Mouse (Mus musculus): Measurements from ENCODE around the gene Dld.

DNA sequence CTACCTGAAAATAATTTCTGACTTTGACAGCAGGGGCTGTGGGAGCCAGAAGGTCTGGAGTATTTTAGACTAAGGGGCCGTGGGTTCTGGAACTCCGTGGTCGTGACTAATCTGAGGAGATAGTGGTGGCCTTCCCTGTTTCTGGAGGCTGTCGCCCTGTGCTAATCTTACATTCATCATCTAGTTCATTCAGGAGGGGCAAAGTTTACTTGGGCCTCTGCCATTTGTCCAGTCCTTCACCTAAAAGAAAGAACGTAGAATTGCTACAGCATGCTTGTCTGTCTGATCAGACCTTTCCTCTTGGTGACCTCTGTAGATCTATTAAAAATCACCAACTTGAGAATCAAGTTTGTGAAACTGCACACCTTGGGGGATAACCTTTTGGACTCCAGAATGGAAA lies 69.0 kb downstream of the Dld start:
- TF ChIP-seq POLR2A (IDR thresholded peaks at IDR 0.05; ENCODE audit: control insufficient read depth, low read depth, low read length) (no peak), CTCF (IDR thresholded peaks at IDR 0.05; ENCODE audit: control insufficient read depth, insufficient read depth, insufficient replicate concordance, low read depth, low read length) (no peak)
